Mouse (Mus musculus) testis, postnatal 10 days (tissue): ENCODE measurements around the gene Tmcc1.

ENCODE experiments used
- DNase-seq: peaks from one replicate; pipeline ENCODE4 v3.0.0; 2021; ENCODE audit warnings: low spot score

Tmcc1 gene

DNA sequence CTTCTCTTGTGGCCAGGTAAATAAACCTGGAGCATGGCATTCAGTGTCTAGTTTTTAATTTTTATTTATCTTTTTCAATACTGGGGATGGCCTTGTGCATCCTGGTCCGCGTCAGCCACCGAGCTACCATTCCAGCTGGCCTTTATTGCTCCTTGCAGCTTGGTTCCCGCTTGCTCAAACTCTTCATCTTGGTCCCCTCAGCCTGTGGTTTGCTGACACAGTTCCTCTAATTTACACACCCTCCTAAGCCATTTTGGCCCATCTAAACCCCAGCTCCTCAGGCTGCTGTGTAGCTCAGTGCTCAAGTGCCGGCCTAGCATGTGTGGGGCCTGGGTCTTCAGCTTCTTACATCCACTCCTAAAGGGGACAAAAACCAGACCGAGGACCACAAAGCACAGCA is 179.2 kb downstream of the Tmcc1 start:
- DNase-seq = no peak

DNA sequence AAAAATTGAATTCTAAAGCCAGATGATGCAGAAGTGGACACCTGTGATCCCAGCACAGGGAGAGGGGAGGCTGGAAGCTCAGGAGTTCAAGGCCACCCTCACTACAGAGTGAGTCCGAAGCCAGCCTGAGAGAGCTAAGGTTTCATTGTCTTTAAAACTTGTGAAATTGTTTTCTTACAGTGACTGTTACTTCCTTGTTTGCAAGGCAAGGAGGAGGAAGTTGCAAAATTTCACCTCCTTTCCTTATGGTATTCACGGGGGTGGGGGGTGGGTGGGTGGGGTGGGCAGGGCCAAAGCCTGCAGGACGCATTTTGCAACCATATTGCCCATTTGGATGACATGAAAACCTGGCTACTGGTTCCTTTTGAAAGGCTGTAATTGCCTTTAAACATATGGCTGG is 179.6 kb downstream of the Tmcc1 start:
- no peak for DNase-seq

DNA sequence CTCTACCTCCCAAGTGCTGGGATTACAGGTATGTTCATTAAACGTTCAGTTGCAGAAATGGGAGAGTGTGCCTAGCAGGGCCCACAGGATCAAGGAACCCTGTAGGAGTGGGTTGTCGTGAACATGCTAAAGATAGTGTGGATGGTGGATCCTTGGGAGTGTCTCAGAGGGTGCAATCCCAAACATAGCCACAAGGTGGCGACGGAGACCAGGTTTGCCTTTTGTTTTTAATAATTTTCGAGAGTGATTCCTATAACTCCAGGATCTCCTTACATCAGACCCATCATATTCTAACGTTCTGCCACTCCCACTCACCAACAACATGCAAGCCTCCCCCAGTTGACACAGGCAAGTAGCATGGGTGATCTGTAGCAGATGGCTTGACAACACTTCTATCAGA is 182.7 kb downstream of the Tmcc1 start:
- peak; percentile 93 for DNase-seq

DNA sequence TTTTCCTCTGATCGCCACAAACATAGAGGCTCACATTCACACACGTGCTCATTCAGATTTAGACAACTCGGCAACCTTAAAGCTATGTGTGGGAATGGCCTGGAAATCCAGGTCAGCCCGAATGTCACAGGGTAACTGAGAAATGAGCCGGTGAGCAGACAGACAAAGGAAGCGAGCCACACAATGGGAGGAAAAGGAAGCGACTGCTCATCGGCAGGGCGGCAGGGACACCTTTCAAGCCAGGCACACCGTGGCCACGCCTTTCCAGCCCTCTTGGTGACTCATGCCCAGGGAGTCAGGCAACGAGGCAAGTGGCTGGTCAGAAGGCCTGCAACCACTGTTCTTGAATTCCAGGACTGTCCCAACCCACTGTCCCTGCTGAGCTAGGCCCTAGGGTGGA is 183.9 kb downstream of the Tmcc1 start:
- DNase-seq = peak; percentile 49

DNA sequence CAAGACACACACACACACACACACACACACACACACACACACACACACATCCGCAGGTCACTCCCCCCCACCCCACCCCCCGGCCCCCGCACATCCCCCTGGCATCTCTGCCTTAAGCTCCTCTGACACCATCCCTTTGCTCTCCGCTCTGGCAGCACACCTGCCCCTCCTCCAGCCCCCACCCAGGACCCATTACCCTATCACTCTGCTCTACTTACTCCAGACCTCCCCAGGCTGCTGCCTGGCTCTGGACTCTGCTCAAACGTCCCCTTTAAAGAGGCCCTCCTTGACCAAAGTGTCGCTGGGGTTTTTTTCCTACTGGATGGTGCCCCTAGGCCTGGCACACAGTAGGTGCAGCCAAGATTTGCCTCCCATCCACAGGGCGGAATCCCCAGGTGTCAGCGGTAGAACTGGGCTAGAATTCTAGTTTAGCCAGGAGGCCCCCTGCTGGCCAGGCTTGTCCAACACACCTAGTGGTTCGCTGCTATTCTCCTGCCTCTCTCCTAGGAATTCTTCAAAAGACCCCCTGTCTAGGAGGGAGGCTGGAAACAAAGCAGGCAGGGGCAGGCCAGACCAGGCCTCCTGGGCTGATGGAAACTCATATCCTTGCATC is 185.6 kb downstream of the Tmcc1 start:
- peak; percentile 86 for DNase-seq

DNA sequence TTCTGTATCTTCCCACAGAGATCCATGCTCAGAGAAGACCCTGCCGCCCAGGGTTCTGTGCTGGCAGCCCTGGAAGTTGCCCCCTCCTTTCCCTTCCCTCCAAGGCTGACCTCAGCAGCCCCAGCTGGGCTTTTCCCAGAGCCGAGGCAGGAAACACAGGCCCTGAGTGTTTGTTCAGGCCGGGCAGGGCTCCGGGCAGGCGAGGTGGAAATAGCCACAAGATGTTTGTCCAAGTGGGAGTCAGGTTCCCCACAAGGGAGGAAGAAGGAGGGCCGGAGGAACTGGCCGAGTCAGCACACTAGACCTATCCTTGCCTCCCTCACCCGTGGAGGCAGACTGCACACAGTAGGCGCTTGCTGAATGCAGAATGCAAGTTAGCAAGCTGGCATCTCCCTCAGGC is 186.6 kb downstream of the Tmcc1 start:
- DNase-seq = peak; percentile 46

DNA sequence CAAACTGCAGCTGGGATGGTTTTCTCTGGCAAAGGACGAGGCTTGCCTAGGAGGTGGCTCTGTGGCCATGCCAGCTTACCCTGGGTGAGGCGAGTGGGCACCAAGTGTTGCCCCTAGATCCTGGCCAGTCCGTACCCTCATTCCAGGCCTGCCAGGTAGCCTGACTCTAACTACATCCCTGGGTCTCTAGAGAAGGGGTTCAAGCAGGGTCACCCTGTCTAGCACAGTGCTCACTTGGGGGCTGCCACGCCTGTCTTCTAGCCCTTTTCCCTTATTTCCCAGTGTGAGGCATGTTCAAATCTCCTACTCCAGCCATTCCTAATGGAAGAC is 187.4 kb downstream of the Tmcc1 start:
- DNase-seq = no peak

DNA sequence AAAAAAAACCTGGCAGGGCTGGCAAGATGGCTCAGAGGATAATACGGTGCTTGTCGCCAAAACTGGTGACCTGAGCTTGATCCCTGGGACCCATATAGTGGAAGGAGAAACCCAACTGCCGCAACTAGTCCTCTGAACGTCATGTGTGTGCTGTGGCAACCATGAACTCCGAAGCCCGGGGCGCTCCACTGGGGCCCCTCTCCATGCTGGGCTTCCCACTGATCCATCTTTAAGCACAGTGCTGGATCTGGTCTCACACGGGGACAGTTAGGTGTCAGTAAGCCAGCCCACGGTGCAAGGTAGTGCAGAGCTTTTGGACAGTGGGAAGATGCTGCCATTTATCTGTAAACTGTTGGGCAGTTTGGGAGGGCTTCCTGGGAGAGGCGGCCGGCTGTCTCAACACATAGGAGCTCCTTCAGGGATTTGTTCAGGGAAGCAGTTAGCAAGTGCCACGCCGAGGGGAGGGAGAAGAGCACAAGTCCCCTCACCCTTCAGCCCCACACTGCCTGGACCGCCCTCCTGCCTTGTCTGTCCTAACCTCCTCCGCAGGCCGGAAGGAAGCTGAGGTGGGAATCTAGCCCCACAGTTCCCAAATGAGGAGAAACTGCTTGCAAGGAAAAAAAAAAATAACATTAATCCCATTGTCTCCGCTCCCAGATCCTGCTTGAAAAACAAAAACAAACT is 187.9 kb downstream of the Tmcc1 start:
- DNase-seq = peak; percentile 42

DNA sequence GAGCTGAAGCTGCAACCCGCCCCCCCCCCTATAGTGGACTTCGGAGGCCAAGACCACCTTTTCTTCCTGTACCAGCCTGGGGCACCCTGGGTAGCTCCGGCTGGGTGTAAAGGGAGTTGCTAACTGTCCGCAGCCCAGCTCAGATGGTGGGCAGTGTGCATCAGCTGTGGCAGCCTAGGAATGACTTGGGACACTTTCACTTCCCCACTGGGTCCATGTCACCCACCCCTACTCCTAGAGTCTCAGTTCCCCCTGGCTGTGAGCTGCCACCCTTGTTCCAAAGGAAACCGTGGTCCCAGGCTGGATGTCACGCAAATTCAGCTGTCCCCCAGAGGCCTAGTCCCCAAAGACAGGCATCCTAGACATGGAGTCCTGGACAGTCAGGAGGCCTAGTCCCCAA is 188.6 kb downstream of the Tmcc1 start:
- peak; percentile 37 for DNase-seq

DNA sequence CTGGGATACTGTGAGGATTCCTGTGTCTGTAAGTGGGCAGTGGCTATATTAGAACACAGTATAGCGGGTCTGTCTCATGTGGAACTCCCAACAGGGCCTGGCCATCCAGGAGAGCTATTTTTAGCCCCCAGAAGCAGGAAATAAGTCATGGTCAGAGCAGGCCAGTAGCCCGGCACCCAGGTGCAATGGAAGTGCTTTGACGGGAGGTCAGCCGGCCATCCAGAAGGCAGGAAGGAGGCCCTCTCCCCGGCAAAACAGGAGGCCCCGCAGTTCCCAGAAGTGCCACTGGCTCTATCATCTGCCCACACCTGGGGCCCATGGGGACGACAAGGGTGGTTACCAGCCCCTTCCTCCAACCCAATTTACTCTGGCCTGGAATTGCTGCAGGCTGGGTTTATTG is 189.2 kb downstream of the Tmcc1 start:
- peak; percentile 37 for DNase-seq

DNA sequence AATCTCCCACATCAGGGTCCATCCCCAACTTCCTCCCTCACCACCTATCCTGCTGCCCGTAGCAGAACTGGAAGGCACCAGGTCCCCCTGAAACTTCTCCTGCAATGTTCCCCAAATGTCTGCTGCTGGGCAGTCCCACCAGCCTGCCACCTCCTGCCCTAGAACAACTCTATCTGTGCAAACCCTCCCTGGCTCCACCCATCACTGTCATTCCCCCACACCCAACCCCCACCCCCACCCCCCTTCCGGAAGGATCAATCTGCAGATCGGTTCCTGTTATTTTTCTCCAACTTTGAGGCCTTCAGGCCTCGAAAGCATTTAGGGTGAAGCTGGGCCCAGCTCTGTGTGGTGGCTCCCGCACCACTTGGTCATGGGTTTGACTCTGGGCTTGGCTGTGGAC is 189.8 kb downstream of the Tmcc1 start:
- no peak for DNase-seq

DNA sequence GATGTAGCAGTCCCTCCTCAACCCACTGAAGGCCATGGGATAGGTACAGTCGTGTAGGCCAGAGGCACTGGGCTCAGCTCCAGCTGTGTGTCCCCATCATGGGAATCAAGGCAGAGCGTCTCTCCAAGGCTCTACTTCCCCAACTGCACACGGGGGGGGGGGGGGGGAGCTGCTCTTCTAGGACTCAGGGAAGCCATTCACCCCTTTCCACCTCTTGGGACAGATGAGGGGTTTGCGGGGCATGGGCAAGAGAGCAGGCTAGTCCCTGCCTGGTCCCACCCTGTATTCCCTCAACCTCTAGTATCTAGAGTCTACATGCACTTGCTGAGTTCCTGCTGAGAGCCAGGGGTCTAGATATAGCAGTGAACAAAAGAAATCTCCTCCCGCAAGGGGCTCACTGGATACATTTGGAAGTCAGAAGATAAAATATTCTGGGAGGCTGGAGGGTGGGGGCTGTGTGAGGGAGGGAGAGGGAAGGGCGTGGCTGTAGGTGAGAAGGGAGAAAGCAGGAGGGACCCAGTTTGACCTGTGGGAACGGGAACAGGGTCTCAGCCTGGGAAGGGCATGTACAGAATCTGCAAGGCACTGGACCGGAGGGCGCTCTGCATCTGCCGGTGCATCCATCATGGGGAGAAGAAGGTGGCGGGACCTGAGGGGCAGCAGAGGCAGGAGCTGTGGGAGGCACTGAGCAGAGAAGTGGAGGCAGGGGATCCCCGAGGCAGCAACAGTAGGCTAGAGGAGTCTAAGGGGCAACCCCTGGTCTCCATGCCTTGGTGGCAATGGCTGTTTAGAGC is 190.8 kb downstream of the Tmcc1 start:
- DNase-seq = no peak

DNA sequence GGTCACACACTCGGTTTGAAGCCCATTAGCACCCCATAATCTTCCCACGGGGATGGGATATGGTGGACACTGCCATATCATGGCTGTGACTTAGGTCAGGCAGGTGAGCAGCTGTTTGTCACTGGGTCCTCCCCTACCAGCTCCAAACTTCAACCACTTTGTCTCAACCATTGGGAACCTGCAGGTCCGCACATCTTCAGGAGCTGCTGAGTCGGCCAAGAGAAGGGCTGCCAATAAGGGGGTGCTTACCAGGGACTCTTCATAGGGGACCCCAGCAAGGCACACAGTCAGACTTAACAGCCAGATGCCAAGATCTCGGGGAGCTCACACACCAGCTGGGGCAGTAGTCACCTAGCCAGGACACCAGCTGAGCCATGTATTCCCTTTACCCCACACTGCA is 192.4 kb downstream of the Tmcc1 start:
- DNase-seq = no peak

DNA sequence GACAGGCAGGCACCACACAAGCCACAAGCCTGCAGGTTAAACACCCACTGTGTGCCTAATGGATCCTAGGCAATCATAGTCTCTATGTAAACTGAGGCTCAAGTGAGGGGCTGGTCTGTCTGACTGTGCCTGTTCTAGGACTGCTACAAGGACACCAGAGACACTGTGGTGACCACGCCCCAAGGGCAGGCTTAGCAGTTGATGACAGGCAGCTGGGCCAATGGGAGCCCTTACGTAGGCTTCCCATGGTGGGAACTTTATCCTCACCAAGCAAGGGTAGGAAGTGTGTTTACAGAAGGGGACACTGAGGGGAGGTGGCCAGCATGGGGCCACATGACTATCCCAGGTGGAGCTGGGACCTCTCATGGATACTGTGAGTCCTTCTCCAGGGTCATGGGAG is 194.1 kb downstream of the Tmcc1 start:
- no peak for DNase-seq

DNA sequence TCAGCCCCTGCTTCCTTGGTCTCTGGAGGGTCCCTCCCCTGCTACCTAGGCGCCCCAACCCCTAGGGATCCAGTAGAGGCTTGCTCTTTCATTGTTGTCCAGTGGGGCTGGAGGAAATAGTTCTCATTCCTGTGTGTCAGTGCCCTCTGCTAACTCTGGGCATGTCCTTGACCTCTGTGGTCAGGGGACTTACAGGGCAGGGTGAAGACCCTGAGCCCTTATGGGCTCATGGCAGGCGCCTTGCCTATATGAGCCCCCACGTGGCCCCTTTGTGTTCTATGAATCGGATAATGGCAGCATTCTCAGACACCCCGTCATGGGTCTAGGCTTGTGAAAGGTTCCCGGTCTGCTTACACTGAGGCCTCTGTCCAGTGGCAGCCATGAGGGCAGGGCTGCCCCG is 194.5 kb downstream of the Tmcc1 start:
- no peak for DNase-seq

DNA sequence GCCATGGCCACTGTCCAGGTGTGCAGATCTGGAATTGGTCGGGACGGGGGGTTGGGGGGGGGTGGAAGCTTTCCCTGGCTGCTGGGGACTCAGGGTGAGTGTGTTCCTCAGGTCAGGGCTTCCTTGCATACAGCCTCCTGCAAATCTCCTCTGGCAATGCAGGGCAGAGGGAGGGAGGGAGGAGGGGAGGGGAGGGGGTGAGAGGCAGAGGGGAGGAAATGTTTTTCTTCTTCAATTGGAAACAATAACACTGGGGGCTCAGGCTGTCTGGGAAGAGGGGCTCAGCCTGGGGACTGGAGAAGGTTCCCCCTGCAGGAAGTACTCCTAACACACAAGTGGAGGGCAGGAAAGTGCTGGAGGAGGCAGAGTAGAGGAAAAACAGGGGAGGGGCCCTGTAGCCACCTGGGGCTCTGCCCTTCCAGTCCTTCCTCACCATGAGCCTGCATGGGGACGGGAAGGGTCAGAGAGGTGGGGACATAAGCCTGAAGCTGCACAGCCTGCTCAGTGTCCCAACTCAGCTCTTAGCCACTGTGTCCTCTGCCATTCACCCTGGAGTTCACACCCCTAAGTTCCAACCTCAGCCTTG is 195.5 kb downstream of the Tmcc1 start:
- no peak for DNase-seq

DNA sequence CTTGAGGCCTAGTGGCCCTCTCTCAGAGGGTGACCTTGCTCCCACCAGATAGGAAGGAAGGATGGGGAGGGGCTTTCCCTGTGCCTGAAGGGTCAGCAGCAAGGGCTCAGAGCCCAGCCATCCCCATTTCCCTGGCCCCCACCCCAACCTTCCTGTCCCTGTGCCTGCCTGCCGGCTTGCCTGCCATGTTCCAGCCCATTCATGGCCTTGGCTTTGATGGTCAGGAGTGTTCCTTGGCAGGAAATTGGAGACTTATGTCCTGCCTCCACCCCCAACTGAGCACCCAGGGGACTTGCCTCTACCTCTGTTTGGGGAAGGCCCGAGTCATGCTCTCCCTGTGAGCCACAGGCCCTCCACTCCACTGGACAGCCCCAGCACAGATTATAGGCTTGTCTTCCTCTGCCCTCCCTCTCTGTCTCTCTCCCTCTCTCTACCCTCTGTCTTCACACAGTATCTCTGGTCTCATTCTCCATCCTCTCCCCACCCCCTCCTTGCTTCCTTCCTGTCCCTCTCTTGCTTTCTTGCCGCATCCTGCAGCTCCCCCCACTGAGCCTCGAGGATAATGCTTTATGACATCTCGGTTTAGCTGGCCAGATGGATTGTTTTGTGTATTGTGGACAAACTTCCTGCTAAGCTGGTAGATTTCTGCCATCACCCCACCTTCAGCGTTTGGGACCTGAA is 197.0 kb downstream of the Tmcc1 start:
- no peak for DNase-seq

DNA sequence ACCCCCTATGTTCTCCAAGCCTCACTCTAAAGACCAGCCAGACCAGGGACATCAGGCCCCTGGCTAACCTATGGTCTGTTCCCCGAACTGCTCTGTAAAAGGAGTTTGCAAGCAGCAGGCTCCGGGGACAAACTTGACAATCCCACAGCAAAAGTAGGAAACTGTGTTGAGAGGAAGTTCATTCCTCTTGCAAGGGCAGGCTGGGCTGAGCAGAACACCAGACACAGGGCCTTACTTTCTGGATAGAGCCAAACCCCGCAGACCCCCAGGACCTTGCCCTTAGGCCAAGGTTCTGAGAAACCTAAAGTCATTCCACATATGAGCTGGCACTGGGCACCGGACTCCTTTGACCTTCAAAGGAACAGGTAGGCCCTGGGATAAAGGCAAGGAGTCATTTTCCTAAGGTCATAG is 197.8 kb downstream of the Tmcc1 start:
- no peak for DNase-seq

DNA sequence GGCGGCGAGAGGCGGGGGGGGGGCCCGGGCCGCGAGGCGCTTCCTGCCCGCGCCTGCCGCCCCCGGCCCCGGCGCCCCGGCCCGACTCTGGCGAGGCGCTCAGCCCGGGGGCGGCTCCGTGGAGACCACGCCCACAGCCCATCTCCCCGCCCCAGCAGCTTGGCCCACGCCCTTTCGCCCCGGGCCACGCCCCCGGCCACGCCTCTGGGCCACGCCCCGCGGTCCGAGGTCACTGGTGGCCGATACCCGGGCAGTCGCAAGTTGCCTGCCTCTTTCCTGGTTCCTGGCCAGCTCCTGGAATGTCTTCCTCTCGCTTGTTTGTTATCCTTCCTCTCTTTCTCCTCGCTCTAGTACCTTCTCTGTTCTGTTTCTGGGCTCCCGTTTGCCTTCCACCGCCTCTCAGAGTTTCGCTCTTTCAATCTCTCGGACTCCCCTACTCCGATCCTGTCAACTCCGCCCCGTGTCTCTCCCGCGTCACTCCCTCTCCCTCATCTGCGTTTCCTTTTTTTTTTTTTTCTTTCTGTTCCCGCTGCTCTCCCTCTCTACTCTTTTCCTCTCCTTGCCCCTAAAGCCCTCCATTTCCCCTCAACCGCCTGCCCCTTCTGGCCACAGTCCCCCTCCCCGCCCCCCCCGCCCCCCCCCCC is 198.3 kb downstream of the Tmcc1 start, which contains the start of gene Plxnd1:
Gene Plxnd1, minus strand, starts transcription at position 129 of the 644 bp plus-strand sequence.
- DNase-seq = peak; percentile 97

DNA sequence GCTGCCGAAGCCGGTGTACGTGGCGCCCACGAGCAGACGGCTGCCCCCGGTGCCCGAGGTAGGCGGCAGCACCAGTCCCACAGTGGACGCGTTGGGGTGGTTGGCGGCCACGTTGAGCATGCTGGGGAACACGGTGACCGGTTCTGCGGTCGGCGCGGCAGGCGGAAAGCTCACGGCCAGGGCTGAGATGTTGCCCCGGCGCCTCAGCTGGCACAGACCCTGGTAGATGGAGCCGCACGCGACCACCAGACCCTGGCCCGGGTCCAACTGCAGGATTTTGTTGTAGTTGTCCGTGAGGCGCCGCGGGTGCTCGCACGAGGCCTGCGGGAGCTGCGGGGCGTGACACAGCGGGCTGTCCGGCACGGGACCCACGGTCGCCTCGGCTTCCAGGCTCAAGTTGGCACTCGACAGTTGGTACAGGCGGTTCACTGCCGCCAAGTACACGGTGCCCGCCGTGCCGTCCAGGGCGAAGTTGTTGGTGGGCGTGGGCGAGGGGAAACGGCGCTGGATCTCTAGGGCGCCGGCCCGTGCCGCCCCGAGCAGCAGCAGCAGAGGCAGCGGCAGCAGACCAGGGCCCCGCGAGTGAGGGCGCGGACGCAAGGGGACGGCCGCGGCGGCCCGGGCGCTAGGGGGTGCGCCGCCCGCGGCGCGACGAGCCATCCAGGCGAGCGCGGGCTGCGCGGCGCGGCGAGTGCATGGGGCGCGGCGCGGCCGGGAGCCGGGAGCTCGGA is 199.0 kb downstream of the Tmcc1 start:
- peak; percentile 78 for DNase-seq

DNA sequence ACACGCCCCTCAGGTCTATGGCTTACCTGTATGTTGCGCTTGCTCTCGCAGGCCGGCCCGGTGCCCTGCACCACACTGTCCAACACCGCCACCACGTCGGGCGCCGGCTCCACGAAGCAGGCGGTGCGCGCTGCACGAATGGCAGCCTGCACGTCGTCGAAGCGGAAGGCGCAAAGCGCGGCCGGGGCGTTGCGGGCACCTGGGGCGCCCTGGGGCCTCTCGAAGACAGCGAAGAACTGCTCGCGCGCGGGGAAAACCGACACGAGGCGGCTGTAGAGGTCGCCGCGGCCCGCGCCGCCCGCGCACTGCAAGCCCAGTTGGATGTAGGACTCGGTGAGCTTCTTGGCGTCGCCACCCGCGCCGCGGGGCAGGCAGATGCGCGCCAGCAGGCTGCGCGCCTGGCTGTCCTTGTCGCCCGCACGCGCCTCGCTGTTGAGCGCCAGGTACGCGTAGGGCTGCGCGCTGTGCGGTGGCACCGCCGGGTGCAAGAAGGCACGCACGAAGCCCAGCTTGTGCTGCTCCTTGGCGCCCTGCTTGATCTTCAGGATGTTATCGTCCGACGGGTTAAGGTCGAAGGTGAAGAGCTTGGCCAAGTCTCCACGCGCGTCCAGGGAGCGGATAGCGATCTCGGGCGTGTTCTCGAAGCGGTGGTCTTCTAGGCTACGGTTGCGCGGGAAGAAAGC is 199.7 kb downstream of the Tmcc1 start:
- DNase-seq = no peak
